Mouse (Mus musculus): ENCODE data around the gene Klra17.
"Not testable (repeated sequence)": the region's sequence is repeated elsewhere in the genome, so short reads cannot be mapped to it uniquely, and the experiment has no call there.

Gene Klra17

DNA sequence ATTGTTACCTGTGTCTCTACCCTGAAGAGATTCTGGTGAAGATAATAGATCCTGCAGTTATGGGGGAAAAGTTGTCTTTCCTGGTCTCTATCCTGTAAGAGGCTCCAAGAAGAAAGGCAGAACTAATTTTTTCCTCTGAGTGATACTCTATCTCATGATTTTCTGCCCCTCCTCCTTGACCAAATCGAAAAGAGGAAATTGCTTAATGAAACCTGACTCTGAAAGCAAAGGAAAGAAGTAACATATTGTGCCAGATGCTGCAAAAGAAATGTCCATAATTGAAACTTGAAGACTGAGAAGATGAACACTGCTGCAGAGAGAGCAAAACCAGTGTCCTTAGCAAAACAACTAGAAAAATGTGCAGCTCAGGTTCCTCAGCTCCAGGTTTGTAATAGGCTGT is at the start of gene Klra17:
Klra17 (minus strand) TSS at position 124 of the 400 bp plus-strand sequence.
- no peak for DNase-seq

DNA sequence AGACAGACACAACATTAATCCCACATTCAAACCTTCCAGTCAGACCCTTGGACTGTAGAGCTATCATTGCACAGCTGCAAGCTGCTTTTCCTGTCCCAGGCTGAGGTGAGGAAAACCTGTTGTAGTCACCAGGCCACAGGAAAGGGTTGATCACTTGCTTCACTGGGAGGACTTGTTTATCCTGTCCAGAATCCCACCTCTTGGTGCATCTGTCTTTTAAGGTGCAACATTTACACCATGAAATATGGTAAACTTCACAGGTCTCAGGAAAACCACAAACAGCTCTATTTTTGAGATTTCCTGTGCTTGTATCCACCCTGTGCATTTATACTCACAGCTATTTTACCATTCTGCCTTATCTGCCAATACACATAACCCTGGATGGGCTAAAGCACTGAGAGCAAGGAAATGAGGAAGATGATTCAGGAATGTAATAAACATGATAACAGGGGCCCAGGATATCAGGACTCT is 41.0 kb upstream of the Klra17 start, which contains the start of gene Klra5:
Klra5 (minus strand) TSS at position 175 of the 471 bp plus-strand sequence.
- not testable (repeated sequence) for DNase-seq

DNA sequence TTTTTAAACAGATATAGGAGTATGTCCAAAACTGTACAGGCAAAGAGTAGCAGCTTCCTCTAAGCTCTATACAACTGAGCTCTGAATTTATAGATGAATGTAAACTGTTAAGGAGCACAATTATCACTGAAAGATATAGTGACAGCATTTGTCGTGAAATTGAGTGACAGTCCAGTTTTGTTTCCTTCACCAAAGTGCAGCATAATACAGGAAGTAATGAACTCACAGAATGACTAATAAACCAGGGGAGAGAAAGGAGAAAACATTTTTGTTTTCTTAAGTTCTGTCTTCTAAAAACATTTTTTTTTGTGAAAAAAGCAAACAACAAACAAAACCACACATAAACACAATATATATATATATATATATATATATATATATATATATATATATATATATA is 40.5 kb upstream of the Klra17 start:
- DNase-seq, result no peak

DNA sequence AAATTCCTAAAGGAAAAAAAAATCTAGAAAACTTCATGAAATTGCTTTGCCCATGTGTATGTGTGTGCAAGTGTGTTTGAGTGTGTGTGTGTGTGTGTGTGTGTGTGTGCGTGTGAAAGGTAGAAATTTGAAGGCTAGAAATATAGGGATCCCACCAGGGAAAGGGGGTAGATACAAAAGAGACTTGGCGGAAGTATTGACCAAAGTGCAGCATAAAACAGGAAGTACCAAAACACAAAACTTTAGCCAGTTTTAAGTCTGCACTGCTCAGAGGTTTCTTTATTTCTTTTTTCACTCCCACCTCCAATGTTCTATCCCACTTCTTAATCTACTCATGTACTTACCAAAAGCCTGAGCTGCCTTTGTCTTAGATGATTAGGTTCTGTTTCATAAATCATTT is 6.1 kb upstream of the Klra17 start:
- DNase-seq, result no peak

DNA sequence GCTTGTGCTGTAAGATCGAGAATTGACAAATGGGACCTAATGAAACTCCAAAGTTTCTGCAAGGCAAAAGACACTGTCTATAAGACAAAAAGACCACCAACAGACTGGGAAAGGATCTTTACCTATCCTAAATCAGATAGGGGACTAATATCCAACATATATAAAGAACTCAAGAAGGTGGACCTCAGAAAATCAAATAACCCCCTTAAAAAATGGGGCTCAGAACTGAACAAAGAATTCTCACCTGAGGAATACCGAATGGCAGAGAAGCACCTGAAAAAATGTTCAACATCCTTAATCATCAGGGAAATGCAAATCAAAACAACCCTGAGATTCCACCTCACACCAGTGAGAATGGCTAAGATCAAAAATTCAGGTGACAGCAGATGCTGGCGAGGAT is 14.1 kb downstream of the Klra17 start, which contains the start of gene Gm17631:
Gm17631 (plus strand) TSS at position 301 of the 400 bp plus-strand sequence.
- DNase-seq, result not testable (repeated sequence)

DNA sequence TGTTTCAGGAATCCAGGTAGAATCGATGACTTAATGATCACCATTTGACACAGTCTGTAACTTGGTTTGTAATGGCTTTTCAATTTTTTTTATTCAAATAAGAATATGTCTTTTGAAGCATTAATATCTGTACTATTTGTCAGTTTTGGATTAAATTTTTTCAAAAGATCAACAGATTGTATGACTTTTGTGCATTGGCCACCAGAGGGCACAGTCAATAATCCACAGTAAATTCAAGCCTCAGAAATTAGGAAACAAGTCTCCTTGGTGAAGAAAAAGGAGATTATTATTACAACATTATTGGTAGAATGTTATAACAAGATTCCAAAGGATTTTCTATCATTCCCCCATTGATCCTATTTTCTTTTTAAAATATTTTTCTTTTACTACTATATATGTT is 50.9 kb downstream of the Klra17 start:
- no peak for DNase-seq

DNA sequence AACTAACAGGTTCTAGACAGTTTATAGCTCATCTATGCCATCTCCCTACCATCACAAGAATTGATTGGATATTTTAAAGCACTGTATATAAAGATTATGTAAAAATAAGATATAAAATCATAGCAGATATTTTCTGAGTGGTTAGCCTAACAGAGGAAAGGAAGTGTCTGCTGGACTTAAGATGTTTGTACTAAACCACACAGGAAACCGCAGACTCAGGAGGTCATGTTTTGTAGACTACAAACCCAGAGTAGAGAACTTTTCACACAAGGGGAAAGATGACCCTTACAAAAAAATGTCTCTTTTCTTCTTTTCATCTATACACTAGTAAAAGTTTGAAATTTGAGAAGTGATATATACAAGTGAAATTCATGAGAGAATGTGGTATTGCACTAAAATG is 52.5 kb downstream of the Klra17 start:
- no peak for DNase-seq

DNA sequence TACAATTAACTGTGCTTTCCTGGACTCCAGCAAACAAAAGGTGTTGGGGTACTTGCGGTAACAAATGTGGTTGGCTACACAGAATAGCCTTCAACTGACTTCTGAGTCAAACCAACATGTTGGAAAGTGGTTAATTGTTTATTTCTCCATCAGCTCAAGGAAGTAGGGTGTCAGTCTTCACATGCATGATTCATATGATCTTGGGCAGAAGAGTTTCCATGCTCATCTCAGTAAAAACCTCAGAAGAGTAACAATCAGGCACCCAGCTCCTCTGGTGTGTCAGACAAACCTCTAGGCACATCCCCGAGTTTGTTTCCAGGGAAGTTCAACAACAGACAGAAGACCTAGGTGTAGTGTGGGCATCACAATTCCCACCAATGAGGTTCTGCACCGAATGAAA is 58.7 kb downstream of the Klra17 start:
- no peak for DNase-seq

DNA sequence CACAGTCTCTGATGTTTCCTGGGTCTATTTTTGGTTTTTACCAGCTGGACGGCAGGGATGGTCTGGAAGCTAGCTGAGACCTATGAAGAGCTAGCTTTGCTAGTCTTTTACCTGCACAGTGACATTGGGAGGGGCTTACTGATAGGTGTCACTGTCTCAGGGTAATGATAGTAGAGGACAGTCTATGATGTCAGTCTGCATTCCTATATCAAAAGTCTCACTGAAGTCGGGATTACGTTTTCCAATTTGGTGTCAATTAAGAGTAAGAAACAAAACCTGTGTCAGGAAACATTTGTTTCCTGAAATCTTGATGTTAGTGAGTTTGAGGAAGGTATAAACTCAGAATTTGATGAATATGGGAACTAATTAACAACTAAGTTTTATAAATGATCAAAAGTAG is 92.3 kb downstream of the Klra17 start, which contains the start of gene Gm156:
Gm156 (minus strand) TSS at position 101 of the 400 bp plus-strand sequence.
- not testable (repeated sequence) for DNase-seq
